Mouse (Mus musculus): ENCODE results near the gene Vtn.
A peak's percentile ranks its signal among the peaks of the same experiment; 100 is the strongest.
"Not testable (repeated sequence)": the region's sequence is repeated elsewhere in the genome, so short reads cannot be mapped to it uniquely, and the experiment has no call there.

Vtn gene

DNA sequence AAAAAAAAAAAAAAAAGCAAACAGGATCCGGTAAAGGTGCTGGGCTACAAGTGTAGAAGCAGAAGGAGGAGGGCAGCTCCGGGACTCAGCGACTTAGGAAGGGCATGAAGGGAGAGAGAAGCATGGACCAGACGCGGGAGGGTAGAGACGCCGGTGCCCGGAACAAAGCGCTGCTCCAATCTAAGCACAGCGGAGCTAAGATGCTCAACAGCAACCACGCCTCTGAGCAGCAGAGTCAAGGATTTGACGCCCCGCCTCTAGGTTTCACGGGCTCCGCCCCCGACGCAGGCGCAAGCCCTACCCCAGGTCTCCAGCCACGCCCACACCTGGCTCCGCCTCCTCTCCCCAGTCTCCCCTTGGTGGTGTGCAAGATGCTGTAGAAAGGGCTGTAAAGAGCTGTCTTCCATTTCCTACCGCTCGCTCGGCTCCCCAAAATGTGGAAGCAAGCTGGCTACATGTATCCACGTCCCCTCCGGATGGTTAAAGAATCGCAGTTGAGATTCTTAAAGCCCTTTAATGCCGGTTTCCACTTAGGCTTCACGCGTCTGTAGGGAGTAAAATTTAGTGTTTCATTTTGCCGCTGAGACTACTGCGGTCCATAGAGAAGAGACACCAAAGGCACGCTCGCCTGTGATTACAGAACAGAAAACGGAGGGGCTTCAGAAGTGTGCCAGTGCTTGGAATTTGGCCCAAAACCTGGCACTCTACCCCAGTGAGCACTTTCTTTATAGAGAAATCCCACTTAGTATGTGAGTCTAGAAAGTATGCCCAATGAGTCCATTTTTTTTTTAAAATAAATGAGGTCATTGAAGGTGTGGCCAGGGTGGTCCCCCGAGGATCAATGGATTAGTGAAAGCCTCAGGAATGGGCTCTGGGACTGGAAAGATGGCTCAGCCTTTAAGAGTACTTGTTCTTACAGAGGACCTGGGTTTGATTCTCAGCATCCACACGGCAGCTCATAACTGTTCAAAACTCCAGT lies 1.1 kb upstream of the Vtn start, which contains the start of gene Sarm1:
Gene Sarm1 (minus strand): TSS at position 211 of the 979 bp plus-strand sequence.
- DNase-seq (ENCODE audit: low read depth): peak; percentile 99

DNA sequence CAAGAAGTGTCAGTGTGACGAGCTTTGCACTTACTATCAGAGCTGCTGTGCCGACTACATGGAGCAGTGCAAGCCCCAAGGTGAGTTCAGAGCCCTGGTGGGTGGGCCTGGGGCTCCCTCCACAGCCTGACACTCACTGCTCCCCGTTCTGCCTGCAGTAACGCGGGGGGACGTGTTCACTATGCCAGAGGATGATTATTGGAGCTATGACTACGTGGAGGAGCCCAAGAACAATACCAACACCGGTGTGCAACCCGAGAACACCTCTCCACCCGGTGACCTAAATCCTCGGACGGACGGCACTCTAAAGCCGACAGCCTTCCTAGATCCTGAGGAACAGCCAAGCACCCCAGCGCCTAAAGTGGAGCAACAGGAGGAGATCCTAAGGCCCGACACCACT lies 652 bp downstream of the Vtn start:
- DNase-seq (ENCODE audit: low read depth): no peak

- DNase-seq (ENCODE audit: low read depth): no peak
Observed at GRCm38 (mm10) chr11:78500623-78501202, 1.8 kb downstream of the Vtn start.

GRCm38 (mm10) chr11:78501529-78501928 lies 2.6 kb downstream of the Vtn start:
- no peak for DNase-seq (ENCODE audit: low read depth)

DNA sequence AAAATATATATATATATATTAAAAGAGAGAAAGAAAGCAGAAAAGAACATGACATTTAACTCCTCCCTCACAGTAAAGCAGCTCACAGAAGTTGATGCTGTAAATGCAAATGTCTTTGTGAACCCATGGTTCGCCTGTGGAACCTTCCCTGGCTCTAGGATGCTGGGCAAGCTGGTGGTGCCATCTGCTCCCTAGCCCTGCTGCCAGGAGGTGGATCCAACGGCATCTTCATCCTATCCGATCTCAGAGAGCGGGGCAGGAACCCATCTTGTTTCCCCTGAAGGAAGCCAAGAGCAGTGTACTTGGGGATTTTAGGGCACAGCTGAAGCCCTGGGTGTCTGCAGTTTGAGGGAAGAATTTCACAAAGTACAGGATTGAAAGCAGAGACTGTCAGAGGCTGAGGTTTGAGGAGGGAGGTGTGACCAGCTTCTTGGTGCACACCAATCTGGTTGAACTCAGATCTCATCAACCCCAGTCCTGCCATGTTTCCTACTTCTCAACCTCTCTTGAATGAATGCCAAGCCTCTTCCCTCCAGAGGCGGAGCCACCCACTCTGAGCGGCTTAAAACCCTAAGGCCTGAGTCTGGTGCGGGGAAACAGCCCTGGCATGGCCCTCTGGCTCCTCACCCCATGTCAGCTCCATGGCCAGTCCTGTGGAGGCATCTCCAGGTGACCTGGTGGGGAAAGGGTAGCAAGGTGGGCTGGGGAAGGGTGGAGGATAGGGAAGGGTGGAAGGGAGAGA lies 4.2 kb downstream of the Vtn start, which contains the start of gene Sebox:
Gene Sebox (plus strand): TSS at position 539 of the 742 bp plus-strand sequence.
- DNase-seq (ENCODE audit: low read depth): no peak

- no peak for DNase-seq (ENCODE audit: low read depth)
Observed at GRCm38 (mm10) chr11:78505430-78505829, 6.5 kb downstream of the Vtn start.

GRCm38 (mm10) chr11:78509148-78509547 lies 10.3 kb downstream of the Vtn start:
- peak; percentile 53 for DNase-seq (ENCODE audit: low read depth)

DNA sequence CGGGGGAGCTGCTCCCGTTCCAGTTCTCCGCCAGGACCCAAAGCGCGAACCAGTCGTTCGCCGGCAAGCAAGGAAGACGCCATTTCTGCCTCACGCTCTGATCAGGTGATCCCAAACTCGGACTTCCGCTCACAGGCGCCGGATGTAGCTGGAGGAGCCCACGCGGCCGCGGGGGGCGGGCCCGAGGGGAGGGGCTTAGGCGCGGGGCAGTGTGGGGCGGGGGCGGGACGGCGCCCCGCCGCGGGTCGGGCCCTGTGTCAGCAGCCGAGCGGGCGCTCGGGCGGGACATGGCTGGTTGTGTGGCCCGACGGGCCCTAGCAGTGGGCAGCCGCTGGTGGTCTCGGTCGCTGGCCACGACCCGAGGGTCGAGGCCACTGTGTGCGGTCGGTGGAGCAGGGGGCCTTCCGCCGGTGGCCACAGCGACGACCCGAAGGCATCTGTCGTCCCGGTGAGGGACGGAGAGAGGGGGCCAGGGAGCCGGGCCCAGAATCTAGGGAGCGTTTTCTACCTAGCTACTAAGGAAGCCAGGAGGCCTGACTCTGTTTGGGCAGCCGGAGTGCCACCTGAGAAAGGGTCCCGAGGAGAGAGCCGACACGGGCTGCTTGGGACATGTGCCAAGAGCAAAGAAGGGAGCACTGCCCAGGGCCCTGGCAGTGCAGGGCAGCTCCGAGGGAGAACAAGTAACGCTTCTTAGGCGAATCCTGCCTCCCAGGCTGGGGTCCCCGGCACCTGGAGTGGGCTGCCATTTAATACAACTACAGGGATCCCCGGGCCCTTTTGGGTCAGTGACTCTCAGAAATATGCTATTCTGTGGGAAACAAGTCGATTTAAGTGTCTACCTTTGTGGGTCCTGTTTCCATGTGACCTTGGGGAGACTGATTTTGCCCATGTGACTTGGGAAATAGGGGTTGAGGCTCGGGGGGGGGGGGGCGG lies 13.4 kb downstream of the Vtn start, which contains the start of the genes Tmem199 and Poldip2:
Gene Tmem199 (minus strand): TSS at position 148 of the 933 bp plus-strand sequence.
Gene Poldip2 (plus strand): TSS at position 169 of the 933 bp plus-strand sequence.
- peak; percentile 94 for DNase-seq (ENCODE audit: low read depth)

DNA sequence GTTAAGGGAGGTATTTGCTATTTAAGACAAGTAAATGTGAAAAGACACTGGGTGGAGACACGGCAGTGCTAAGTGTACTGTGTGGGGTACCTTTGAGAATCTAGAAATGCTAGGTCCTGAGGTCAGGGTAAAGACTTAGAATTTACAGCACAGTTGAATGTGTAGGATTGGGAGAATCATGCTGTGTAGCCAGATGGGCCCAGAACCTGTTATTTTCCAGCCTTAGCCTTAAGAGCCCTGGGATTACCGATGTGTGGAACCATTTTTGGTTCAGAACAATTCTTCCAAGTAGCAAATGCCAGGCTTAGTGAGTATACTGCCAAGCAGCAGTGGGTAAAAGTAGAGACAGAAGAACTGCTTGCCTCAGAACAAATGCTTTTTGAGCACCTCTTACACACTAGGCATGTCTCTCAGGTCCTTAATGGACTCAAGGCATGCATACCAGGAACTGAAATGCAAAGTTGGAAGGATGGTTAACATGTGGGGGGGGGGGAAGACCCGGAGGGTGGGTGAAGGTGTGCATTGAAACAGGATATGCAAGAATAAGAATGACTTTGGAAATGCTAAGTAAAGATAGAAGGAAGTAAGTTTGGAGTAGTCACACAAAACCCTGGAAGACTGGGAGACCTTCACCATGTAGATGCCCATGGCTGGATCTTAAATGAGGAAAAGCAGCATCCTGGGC lies 14.4 kb downstream of the Vtn start:
- DNase-seq (ENCODE audit: low read depth): no peak

- DNase-seq (ENCODE audit: low read depth): peak; percentile 52
Observed at GRCm38 (mm10) chr11:78515549-78516325, 16.8 kb downstream of the Vtn start.

DNA sequence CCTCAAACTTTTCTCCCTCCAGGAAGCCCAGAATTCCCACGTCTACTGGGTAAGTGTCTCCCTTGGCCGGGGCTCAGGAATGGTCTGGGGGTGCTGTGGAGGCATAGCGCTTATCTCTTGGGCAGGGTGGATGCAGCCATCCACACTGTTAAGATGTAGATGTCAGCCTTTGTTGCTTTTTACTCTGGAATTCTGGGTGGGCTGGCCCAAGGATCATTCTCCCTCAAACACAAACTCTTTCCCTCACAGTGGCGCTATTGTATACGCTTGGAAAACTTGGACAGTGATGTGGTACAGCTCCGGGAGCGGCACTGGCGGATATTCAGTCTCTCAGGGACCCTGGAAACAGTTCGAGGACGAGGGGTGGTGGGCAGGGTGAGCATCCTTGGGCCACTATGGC lies 20.0 kb downstream of the Vtn start:
- no peak for DNase-seq (ENCODE audit: low read depth)

GRCm38 (mm10) chr11:78521880-78522279 lies 23.0 kb downstream of the Vtn start:
- no peak for DNase-seq (ENCODE audit: low read depth)

DNA sequence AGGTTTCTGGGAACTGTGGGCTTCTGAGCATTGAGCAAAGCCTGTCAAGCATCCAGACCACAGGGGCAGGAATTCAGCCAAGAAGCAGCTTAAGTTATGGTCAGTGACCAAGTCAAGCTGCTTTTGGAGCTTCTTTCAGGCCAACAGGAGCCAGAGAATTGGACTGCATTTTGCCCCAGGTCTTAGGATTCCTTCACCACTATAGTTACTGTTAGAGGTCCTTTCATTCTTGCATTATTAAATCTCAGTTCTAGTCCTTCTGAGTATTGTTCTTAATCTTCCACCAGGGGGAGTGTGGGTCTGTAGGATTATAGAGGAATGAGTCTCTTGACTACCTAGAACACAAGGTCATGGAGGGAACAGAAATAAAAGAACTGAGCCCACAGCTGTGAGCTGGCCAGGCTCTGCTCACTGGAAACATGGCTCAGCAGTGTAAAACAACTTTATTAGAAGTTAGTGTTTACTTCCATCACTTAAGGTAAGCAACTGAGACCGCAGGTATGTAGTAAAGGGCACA lies 23.6 kb downstream of the Vtn start:
- peak; percentile 62 for DNase-seq (ENCODE audit: low read depth)

GRCm38 (mm10) chr11:78523241-78523955 lies 24.5 kb downstream of the Vtn start:
- DNase-seq (ENCODE audit: low read depth): no peak

DNA sequence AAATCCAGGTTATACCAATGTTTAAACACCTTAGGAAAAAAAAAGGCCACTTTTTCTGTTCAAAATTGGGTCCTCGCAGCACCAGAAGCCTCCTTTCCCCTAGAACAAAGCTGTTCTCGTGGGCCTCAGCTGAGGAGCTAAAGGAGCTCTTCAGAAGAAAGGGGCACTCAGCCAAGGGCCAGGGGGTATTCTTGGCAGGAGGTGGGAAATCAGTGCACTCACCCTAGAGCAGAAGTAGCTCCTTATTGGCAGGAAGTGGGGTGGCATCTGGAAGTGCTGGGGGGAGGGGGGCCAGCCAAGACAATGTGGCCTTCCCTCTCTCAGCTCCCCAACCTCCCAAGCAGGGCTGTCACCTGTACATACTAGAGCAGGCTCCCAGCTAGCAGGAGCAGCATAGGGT lies 25.9 kb downstream of the Vtn start:
- no peak for DNase-seq (ENCODE audit: low read depth)

- DNase-seq (ENCODE audit: low read depth): no peak
Observed at GRCm38 (mm10) chr11:78528714-78529113, 29.8 kb downstream of the Vtn start.

- DNase-seq (ENCODE audit: low read depth): no peak
Observed at GRCm38 (mm10) chr11:78530001-78530400, 31.1 kb downstream of the Vtn start.

- no peak for DNase-seq (ENCODE audit: low read depth)
Observed at GRCm38 (mm10) chr11:78531046-78531445, 32.2 kb downstream of the Vtn start.

GRCm38 (mm10) chr11:78531515-78531914 lies 32.6 kb downstream of the Vtn start:
- not testable (repeated sequence) for DNase-seq (ENCODE audit: low read depth)
